Mouse (Mus musculus) embryo, embryonic 10 days (tissue): ENCODE results near the gene Slco2a1.

Experiments used
- DNase-seq: peaks from one replicate; pipeline ENCODE4 v3.0.0-alpha.2; 2015; ENCODE audit warnings: low spot score

The Slco2a1 gene

GRCm38 (mm10) chr9:102988462-102988861 is at the start of gene Slco2a1:
Gene Slco2a1 (plus strand): TSS chr9:102988712.
- DNase-seq, result no peak

DNA sequence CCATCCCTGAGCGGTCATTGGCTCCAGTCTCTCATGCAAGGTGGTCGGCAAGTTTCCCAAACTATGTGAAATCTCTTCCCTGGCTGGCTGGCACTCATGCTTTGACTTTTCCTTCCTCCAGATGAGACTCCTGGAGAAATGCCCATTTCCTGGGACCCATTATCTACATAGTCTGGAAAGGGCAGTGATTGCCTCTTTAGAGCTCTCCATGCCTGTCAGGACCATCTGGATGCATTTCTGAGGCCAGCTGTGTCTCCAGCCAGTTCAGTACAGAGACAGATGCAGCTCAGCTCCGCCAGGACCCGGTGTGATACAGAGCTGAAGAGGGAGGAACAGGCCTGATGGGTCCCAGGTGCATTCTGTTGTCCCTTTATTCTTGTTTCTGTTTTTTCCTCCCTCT is 46.3 kb upstream of the Slco2a1 start:
- DNase-seq, result no peak

DNA sequence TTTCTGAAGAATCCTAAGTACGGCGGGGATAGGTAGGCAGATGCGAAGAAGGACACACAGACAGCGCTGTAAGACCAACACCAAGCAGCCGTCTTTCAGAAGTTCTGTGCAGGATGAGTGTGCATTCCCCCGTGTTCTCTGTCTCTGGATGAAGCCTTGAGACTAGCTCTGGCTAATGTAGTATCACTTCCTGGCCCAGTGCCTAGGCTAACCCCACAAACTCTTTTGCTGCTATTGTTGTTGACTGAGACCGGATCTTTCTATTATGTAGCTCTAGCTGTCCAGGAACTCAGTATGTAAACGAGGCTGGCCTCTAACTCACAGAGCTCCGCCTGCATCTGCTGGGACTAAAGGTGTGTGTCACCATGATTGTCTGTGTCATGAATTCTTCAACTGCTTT is 43.6 kb upstream of the Slco2a1 start:
- DNase-seq, result no peak

DNA sequence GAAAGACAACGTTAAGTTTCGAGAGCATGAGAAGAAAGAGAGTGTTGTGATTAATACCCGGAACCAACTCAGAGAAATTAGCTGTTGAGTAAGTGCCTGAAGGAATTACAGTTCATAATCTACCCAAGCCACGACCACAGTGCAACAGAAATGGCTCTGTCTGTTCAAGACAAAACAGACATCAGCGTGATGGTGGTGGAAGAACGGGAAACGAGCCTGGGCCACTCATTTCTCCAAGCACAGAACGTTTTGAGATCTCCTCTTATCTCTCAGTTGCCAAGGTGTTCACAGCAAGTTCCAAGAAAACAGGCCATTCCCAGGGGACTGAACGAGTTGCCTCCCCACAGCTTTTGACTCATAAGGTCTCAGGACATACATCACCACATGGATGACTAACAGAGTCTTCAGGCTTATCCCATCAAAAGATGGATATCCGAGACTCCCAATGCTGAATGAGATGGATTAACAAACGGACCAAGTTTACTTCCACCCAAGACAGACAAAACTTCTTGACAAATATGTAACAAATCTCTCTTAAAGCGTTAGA is 42.0 kb upstream of the Slco2a1 start:
- DNase-seq, result no peak

GRCm38 (mm10) chr9:102948706-102949105 is 39.8 kb upstream of the Slco2a1 start:
- no peak for DNase-seq

GRCm38 (mm10) chr9:102951091-102951994 is 37.2 kb upstream of the Slco2a1 start:
- no peak for DNase-seq

DNA sequence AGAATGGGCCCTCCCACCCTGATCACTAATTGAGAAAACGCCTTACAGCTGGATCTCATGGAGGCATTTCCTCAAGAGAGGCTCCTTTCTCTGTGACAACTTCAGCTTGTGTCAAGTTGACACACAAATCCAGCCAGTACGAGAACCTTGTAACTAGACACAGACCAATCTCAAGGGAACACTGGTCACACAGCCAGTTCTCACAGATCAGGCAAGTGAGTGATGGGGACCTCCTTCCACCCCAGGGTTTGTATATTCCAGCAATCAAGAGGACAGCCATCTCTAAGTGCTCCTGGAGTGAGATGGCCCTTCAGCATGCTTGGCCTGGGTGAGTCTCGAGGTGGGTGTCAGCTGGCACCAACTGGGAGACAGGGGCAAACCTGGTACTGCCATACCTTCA is 32.6 kb upstream of the Slco2a1 start:
- no peak for DNase-seq

DNA sequence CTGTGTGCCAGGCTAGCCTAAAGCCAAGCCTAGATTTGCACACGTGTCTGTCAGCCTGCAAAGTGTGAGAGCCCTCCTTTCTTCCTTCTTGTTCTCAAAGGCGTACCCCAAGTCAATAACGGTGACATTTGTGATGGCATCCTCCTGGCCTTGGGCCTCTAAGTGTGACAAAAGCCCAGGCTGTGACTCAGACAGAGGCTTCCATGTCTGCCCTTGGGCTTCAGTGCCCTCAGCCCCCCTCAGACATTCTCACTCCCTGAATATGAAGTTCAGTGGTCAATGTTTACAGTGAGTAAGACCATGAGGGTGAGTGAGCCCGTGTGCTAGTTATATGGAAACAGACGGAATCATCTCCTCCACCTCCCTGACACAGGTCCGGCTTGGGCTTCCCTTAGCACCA is 29.8 kb upstream of the Slco2a1 start:
- DNase-seq, result no peak

DNA sequence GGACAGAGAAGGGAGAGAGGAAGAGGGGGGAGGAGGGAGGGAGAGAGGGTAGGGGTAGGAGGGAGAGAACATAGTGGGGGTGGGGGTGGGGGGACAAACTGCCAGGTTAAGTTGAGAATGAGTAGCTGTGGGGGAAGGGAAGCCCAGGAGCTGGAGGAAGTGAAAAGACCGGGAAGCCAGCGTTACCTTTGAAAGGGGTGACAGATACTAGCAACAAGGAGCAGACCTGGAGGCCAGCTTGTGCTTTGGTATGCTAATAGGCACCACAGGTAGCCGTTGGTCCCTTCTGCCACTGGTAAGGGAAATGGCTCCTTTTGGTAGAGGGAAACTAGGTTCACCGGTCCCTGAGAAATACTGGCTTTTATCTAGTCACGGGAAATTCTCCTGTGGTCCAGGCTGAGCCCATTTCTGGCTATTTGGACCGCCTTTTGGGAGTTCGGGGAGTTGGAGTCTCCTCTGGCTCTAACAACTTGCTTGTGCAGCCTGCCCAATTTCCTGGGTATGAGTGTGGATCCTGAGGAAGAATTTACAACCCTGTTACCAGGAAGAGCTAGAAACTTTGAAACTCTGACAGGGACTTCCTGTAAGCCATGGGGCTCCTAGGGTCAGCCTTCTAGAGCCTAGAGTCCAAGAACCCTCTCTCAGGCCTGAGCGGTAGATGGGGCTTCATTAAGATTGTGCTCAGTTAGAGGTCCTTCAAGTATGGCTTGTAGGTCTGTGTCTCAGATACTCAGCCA is 27.0 kb upstream of the Slco2a1 start:
- DNase-seq, result no peak

DNA sequence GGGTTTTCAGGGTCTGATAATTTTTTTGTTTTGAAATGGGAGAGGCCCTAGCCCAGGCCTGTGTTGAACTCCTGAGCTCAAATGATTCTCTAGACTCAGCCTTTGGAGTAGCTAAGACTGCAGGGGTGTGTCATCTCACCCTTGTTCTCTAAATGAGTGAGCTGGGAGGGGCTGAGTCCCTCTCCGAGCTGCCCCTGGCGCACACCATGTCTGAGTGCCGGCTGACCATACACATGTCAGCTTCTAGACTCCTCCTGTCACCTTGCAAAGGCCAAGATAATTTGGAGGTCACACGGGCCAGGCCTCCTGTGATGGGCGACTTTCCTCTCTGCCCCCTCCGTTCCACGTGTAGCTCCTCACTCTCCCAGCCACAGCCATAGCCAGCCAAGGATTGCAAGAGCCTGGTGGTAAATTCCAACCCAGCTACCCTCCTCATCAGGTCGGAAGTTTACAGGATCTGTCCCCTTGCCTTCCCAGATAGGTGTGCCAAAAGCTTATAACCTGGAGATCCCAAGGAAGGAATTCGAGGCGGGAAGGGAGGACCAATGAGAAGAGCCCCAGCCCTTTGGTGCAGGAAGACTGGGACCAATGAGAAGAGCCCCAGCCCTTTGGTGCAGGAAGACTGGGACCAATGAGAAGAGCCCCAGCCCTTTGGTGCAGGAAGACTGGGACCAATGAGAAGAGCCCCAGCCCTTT is 26.3 kb upstream of the Slco2a1 start:
- no peak for DNase-seq

GRCm38 (mm10) chr9:102963321-102963720 is 25.2 kb upstream of the Slco2a1 start:
- DNase-seq, result no peak

DNA sequence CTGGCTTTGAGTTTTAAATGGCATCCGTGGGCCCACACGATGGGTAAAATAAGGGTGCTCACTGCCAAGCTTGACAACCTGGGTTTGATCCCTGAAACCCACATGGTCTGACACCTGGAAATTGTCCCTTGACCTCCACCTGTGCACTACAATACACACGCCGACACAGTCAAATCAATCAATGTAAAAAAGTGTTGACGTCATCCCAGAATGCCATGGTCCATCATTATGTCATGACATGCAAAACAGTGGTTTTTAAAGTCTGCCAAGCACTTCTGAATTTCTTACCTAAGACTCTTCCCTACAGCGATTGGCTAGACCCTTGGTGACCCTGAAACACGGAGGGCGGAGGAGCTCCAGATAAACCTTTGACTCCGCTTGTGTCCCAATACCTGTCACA is 23.9 kb upstream of the Slco2a1 start:
- no peak for DNase-seq

DNA sequence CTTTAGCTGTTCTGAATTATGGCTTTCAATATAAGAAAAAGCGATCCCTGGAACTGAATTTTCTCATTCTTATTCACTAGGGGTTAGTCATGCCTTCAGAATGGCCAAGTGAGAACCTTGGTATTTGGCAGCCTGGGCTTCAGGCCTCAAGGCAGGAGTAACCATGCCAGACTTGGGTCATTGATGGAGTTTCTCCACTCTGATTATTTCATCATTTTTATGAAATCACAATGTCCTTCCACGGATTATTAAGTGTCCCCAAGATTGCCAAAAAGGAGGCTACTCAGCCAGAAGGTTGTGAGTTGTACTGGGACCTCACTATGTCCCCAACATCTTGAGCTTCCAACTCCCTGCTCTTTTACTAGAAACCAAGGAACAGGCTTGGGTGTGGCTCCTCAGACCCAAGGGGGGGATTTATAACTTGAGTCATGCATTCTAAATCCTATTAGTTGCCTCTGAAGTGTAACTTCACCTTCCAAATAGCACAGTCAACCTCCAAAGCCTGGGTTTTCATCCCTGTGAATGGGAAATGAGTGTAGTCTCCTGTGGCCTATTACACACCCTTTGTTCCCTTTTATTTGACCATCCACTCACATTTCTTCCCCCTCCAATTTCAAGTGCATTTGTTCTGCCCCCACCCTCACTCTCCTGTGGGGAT is 16.0 kb upstream of the Slco2a1 start:
- no peak for DNase-seq

- DNase-seq, result no peak
Measured at GRCm38 (mm10) chr9:102975887-102976286, 12.6 kb upstream of the Slco2a1 start.

GRCm38 (mm10) chr9:102977090-102977489 is 11.4 kb upstream of the Slco2a1 start:
- DNase-seq, result no peak

- DNase-seq, result peak; percentile 49
Measured at GRCm38 (mm10) chr9:102977791-102978492, 10.6 kb upstream of the Slco2a1 start.

DNA sequence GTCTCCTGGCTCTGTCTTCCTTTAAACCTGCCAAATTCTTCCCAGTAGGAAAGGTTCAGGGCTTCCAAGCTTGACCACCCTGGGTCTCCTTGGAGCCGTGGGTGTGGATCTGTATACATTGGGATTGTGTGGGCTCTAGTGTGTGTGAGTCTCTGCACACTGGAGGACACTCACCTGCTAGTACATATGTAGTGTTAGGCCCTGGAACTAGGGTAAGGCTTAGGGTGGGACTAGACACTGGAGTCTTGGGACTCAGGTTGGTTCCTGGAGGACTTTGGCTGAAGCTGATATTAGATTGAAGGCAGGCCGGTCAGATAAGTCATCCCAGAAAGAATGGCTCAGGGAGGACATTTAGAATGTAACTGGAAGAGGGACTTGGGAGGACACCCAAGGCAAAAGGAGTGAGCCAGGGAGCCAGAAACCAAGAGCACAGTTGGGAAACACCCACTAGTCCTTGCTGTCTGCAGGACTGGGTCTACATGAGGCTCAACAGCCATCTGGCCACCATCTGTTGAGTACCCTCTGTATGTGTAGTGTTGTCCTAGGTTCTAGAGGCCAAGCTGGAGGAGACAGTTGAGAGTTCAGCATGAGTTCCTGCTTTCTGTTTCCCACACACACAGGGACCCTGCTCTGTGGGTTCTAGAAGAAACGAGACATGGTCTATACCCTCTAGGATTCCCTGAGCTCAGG is 9.4 kb upstream of the Slco2a1 start:
- DNase-seq, result no peak

DNA sequence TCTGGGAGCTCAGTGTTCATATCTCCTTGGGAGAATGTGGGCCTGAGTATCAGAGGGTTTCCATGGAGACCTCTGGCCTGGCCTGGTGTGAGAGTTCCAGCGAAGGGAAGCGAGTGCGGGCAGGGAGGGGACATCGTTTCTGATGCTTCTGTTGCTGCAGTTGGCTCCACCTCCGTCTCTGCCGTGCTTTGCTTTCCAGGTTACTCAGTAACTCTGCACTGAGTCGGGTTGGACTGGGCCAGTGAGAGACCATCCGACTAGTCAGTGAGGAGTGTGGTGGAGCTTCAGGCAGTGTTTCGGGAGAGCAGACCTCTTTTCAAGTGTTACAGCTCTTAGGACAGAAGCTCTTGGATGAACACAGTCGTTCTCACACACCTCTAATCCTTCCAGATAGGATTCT is 8.6 kb upstream of the Slco2a1 start:
- DNase-seq, result no peak

GRCm38 (mm10) chr9:102980420-102980819 is 8.1 kb upstream of the Slco2a1 start:
- DNase-seq, result no peak

DNA sequence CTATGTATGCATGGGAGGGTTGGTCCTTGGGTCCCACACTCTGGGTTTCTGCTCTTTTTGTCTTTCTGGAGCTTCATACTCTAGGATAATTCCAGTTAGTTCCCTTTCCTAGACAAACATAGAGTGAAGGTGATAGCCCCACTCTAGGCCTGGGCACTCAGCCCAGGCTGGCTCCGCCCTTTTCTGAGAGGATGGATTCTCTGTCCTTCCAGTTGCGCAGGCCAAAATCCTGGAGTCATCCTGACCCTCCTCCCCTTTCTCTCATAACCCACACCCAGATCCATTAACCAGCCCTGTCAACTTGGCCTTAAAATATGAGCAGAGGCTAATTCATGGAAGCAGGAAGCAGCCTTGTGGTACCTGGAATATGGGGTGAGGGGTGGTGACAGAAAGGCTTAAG is 6.7 kb upstream of the Slco2a1 start:
- DNase-seq, result no peak

DNA sequence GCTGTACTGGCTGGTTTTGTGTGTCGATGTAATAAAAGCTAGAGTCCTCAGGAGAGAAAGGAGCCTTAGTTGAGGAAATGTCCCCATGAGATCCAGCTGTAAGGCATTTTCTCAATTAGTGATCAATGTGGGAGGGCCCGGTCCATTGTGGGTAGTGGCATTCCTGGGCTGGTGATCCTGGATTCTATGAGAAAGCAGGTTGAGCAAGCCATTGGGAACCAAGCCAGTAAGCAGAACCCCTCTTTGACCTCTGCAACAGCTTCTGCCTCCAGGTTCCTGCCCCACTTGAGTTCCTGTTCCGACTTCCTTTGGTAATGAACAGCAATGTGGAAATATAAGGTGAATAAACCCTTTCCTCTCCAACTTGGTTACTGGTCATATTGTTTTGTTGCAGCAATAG is 6.1 kb upstream of the Slco2a1 start:
- no peak for DNase-seq
